Mouse (Mus musculus) mesoderm, embryonic 11.5 days (tissue): ENCODE data around the gene Ndufaf3.
"Not testable (repeated sequence)": the region's sequence is repeated elsewhere in the genome, so short reads cannot be mapped to it uniquely, and the experiment has no call there.

Source experiments
- DNase-seq: peaks from one replicate; pipeline ENCODE4 v3.0.0-alpha.2; 2012; ENCODE audit warnings: low read depth, low spot score

The Ndufaf3 gene

GRCm38 (mm10) chr9:108566815-108567776 lies at the start of gene Ndufaf3:
Gene Ndufaf3, minus strand, starts transcription at chr9:108567434.
- peak; percentile 94 for DNase-seq

- DNase-seq, result no peak
Measured at GRCm38 (mm10) chr9:108611488-108611887, 44.3 kb upstream of the Ndufaf3 start.

- no peak for DNase-seq
Measured at GRCm38 (mm10) chr9:108608889-108609288, 41.7 kb upstream of the Ndufaf3 start.

- DNase-seq, result not testable (repeated sequence)
Measured at GRCm38 (mm10) chr9:108607929-108608328, 40.7 kb upstream of the Ndufaf3 start.

- no peak for DNase-seq
Measured at GRCm38 (mm10) chr9:108601986-108602385, 34.8 kb upstream of the Ndufaf3 start.

GRCm38 (mm10) chr9:108600011-108600410 lies 32.8 kb upstream of the Ndufaf3 start:
- DNase-seq, result no peak

GRCm38 (mm10) chr9:108599021-108599566 lies 31.9 kb upstream of the Ndufaf3 start:
- DNase-seq, result no peak

- DNase-seq, result peak; percentile 67
Measured at GRCm38 (mm10) chr9:108596998-108597764, 29.9 kb upstream of the Ndufaf3 start, which contains the start of gene P4htm. Gene P4htm, minus strand, starts transcription at chr9:108597667.

GRCm38 (mm10) chr9:108594354-108594753 lies 27.1 kb upstream of the Ndufaf3 start:
- no peak for DNase-seq

- DNase-seq, result no peak
Measured at GRCm38 (mm10) chr9:108591462-108591861, 24.2 kb upstream of the Ndufaf3 start.

- no peak for DNase-seq
Measured at GRCm38 (mm10) chr9:108589229-108589628, 22.0 kb upstream of the Ndufaf3 start.

GRCm38 (mm10) chr9:108587571-108588180 lies 20.4 kb upstream of the Ndufaf3 start:
- peak; percentile 95 for DNase-seq

- DNase-seq, result no peak
Measured at GRCm38 (mm10) chr9:108579344-108579690, 12.1 kb upstream of the Ndufaf3 start.

GRCm38 (mm10) chr9:108578545-108579343 lies 11.5 kb upstream of the Ndufaf3 start, which contains the start of gene Wdr6:
Gene Wdr6, minus strand, starts transcription at chr9:108578739.
- peak; percentile 98 for DNase-seq

- DNase-seq, result peak; percentile 61
Measured at GRCm38 (mm10) chr9:108577934-108578544, 10.8 kb upstream of the Ndufaf3 start.

GRCm38 (mm10) chr9:108577025-108577424 lies 9.8 kb upstream of the Ndufaf3 start:
- no peak for DNase-seq

GRCm38 (mm10) chr9:108575321-108576297 lies 8.4 kb upstream of the Ndufaf3 start:
- no peak for DNase-seq

- DNase-seq, result no peak
Measured at GRCm38 (mm10) chr9:108574921-108575320, 7.7 kb upstream of the Ndufaf3 start.
